Mouse (Mus musculus): ENCODE measurements around the gene Bbs10. TPM values are rescaled to one million over a fixed set of nuclear protein-coding genes. Genes with fewer than 3 reads are reported as not detected.

Gene Bbs10
- total and polyA plus RNA-seq, 3 experiments, result 0.15 to 0.42 TPM; not detected in 1

DNA sequence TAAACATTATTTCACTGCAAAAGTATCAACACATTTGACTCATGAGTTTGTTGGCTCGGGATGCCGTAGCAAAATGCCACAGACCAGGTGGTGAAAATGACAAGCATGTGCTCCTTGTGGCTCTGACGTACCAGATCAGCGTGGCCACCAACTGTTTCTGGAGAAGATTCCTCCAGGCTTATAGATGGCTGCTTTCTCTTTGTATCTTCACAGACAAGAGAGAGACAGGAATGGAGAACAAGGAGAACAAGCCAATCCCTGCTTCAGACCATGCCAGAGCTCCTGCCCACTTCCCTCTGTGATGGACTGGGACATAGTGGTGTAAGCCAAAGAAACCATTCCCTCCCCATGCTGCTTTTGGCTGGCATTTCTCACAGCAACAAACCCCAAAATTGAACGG is 45.1 kb downstream of the Bbs10 start:
- no peak for DNase-seq (ENCODE audit: low read depth, low spot score)
- peaks cover 0 to 4% of the 10 kb centered on the region in 2 experiments; a peak in 1 of 4 replicates for H3K27me3 ChIP-seq (ENCODE audit: control insufficient read depth in 1 of 2, insufficient read depth in 2 of 2, low read length in 2 of 2)
- H3K9ac ChIP-seq (ENCODE audit: control insufficient read depth, low read depth, low read length, poor library complexity, severe bottlenecking), result no peak overlapping the region
- no peaks in the 10 kb centered on the region for H3K79me2 ChIP-seq (ENCODE audit: control insufficient read depth, insufficient read depth, low read length, poor library complexity)
- no peak overlapping the region for H3K27ac ChIP-seq (ENCODE audit: control insufficient read depth, low read depth, low read length)
- H3K4me3 ChIP-seq (ENCODE audit: control insufficient read depth in 1 of 2, insufficient read depth in 1 of 2, low read depth in 2 of 2, low read length in 2 of 2), result no peak overlapping the region
- peaks cover 0 to 4% of the 10 kb centered on the region in 2 experiments; a peak in 1 of 4 replicates for H3K4me1 ChIP-seq (ENCODE audit: control insufficient read depth in 1 of 2, insufficient read depth in 2 of 2, low read length in 2 of 2)
- no peak for TF ChIP-seq GABPA (IDR thresholded peaks at IDR 0.05; ENCODE audit: low read depth, low read length)
- TF ChIP-seq TAL1 (IDR thresholded peaks at IDR 0.05; ENCODE audit: low read length), result no peak
- TF ChIP-seq MEF2A (IDR thresholded peaks at IDR 0.05; ENCODE audit: extremely low read depth, insufficient replicate concordance, low read depth, low read length, poor library complexity, severe bottlenecking), result no peak
- no peak for TF ChIP-seq MXI1 (IDR thresholded peaks at IDR 0.05; ENCODE audit: low read depth, low read length)
- no peak for TF ChIP-seq POLR2A (IDR thresholded peaks at IDR 0.05; ENCODE audit: control insufficient read depth in 1 of 2, insufficient read depth in 1 of 2, low read depth in 1 of 2, low read length in 2 of 2, poor library complexity in 1 of 2)
- TF ChIP-seq POLR2AphosphoS5 (IDR thresholded peaks at IDR 0.05; ENCODE audit: borderline replicate concordance, low read depth, low read length), result no peak
- TF ChIP-seq TCF12 (IDR thresholded peaks at IDR 0.05; ENCODE audit: low read depth, low read length), result no peak
- H3K9me3 ChIP-seq (replicated peaks; ENCODE audit: insufficient read depth, low read length), result no peaks in the 10 kb centered on the region
- no peaks in the 10 kb centered on the region for H3K36me3 ChIP-seq (ENCODE audit: control insufficient read depth in 1 of 2, insufficient read depth in 2 of 2, low read length in 2 of 2)

DNA sequence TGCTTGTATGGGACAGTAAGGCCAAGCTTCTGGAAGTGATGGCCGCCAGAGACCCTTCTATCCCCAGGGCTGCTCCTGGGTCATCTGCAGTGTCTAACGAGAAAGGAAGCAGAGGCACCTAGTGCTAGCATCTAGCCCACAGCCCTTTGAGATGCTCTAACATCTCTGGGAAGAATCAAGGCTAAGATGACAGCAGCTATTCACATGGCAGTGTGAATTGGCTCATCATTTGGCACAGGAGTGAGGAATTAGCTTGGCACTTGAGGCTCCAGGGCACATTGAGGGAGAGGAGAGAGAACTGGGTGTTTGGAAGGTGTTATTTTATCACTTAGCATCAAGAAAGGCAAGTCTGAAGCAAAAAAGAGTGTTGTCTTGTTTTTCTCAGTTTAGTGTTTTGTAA is 49.8 kb downstream of the Bbs10 start:
- TF ChIP-seq POLR2A (IDR thresholded peaks at IDR 0.05; ENCODE audit: control insufficient read depth in 1 of 2, insufficient read depth in 1 of 2, low read depth in 1 of 2, low read length in 2 of 2, poor library complexity in 1 of 2) (no peak), BHLHE40 (IDR thresholded peaks at IDR 0.05; ENCODE audit: borderline replicate concordance, low read depth, low read length) (no peak), EP300 (IDR thresholded peaks at IDR 0.05; ENCODE audit: low read depth in 1 of 2, low read length in 2 of 2) (no peak), ELF1 (IDR thresholded peaks at IDR 0.05; ENCODE audit: low read depth, low read length) (no peak), MAFK (IDR thresholded peaks at IDR 0.05; ENCODE audit: borderline replicate concordance, low read depth, low read length) (no peak), ZKSCAN1 (IDR thresholded peaks at IDR 0.05; ENCODE audit: low read depth, low read length) (no peak), UBTF (IDR thresholded peaks at IDR 0.05; ENCODE audit: borderline replicate concordance, insufficient read depth, low read depth, low read length) (no peak), SIN3A (IDR thresholded peaks at IDR 0.05; ENCODE audit: low read length) (no peak), POLR2AphosphoS2 (IDR thresholded peaks at IDR 0.05; ENCODE audit: low read length) (no peak), ZNF384 (IDR thresholded peaks at IDR 0.05; ENCODE audit: low read depth, low read length) (no peak), USF1 (IDR thresholded peaks at IDR 0.05; ENCODE audit: low read depth, low read length) (no peak), GABPA (IDR thresholded peaks at IDR 0.05; ENCODE audit: low read depth, low read length) (no peak), CHD2 (IDR thresholded peaks at IDR 0.05; ENCODE audit: low read length) (no peak)

More for the DNA sequence above, 49.8 kb downstream of the Bbs10 start:
- Histone ChIP-seq H3K9me3 (replicated peaks; ENCODE audit: insufficient read depth, low read length) (no peaks in the 10 kb centered on the region), H3K27me3 (ENCODE audit: control insufficient read depth in 1 of 2, insufficient read depth in 2 of 2, low read length in 2 of 2) (no peaks in the 10 kb centered on the region), H3K9ac (ENCODE audit: control insufficient read depth, low read depth, low read length, poor library complexity, severe bottlenecking) (no peak overlapping the region), H3K79me2 (ENCODE audit: control insufficient read depth, insufficient read depth, low read length, poor library complexity) (no peaks in the 10 kb centered on the region), H3K36me3 (ENCODE audit: control insufficient read depth in 1 of 2, insufficient read depth in 2 of 2, low read length in 2 of 2) (no peaks in the 10 kb centered on the region; a peak in 2 of 4 replicates), H3K4me1 (ENCODE audit: control insufficient read depth in 1 of 2, insufficient read depth in 2 of 2, low read length in 2 of 2) (peaks cover 0 to 4% of the 10 kb centered on the region in 2 experiments; a peak in 1 of 4 replicates), H3K4me3 (ENCODE audit: control insufficient read depth in 1 of 2, insufficient read depth in 1 of 2, low read depth in 2 of 2, low read length in 2 of 2) (no peak overlapping the region), H3K27ac (ENCODE audit: control insufficient read depth, low read depth, low read length) (no peak overlapping the region)
- no peak for DNase-seq (ENCODE audit: low read depth, low spot score)

Other genes with a start within 250 kb of the Bbs10 start
- 44.8 and 65.7 TPM in 2 replicates for gene Osbpl8, start 133.9 kb upstream of the Bbs10 start, total RNA-seq (2012; rRNA removed)
- 10 to 100 TPM; 26.2 to 33.4 TPM for gene Osbpl8, start 133.9 kb upstream of the Bbs10 start, polyA plus RNA-seq (2012; ENCODE audit: insufficient read depth in 1 of 2, insufficient read length in 2 of 2, low read depth in 1 of 2, low replicate concordance in 2 of 2, missing spikeins in 1 of 2)
- 183 and 220 TPM in 2 replicates for gene Nap1l1, start 174.5 kb downstream of the Bbs10 start, total RNA-seq (2012; rRNA removed)
- 100 to 1,000 TPM; 296 to 591 TPM for gene Nap1l1, start 174.5 kb downstream of the Bbs10 start, polyA plus RNA-seq (2012; ENCODE audit: insufficient read depth in 1 of 2, insufficient read length in 2 of 2, low read depth in 1 of 2, low replicate concordance in 2 of 2, missing spikeins in 1 of 2)
- 0.27 and 0.39 TPM in 2 replicates for gene Phlda1, start 207.6 kb downstream of the Bbs10 start, total RNA-seq (2012; rRNA removed)
- 1 to 10 TPM in 1 of 2 experiments, not detected in 1; 3.4 TPM for gene Phlda1, start 207.6 kb downstream of the Bbs10 start, polyA plus RNA-seq (2012; ENCODE audit: insufficient read depth in 1 of 2, insufficient read length in 2 of 2, low read depth in 1 of 2, low replicate concordance in 2 of 2, missing spikeins in 1 of 2)